Mouse (Mus musculus) ES-E14 (cell line): Measurements from ENCODE around the gene Znrd1.

Source experiments
- CHD2 ChIP-seq: IDR thresholded peaks from 2 replicates; pipeline ENCODE4 v1.6.1; 2014; ENCODE audit warnings: mild to moderate bottlenecking, low read depth, low read length, inconsistent platforms
- MAFK ChIP-seq: IDR thresholded peaks from 2 replicates; pipeline ENCODE4 v1.6.1; 2014; ENCODE audit warnings: mild to moderate bottlenecking, low read depth, low read length, inconsistent platforms; ENCODE audit not compliant: insufficient read depth
- ZNF384 ChIP-seq: IDR thresholded peaks from 2 replicates; pipeline ENCODE4 v1.6.1; 2012; ENCODE audit warnings: low read depth, low read length, inconsistent platforms

DNA sequence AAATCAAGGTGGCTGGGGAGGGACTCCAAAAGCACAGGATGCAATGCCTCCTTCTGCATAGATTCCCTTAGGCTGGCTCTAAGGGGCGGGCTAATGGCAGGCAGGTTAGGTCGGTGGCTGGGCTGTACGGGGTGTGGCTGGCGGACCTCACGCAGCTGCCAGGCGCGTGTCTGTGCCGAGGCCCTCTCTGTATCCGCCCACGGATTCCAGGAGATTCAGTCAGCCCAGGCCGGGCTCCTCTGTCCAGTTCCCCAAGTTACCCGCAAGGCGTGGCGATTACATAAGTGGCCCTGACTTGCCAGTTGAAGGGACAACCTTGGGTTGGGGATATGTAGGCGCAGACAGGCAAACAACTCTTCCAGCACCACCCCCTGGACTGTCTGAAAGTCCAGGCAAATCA, 38.1 kb downstream of the Znrd1 start:
- TF ChIP-seq MAFK (no peak), ZNF384 (no peak), CHD2 (no peak)
